Mouse (Mus musculus): ENCODE data around the gene Rnls. TPM values are rescaled to one million over a fixed set of nuclear protein-coding genes. Genes with fewer than 3 reads are reported as not detected.
A peak's percentile ranks its signal among the peaks of the same experiment; 100 is the strongest.

The Rnls gene
- polyA plus RNA-seq, 1 experiment from 2014 or later: 8.3 TPM

DNA sequence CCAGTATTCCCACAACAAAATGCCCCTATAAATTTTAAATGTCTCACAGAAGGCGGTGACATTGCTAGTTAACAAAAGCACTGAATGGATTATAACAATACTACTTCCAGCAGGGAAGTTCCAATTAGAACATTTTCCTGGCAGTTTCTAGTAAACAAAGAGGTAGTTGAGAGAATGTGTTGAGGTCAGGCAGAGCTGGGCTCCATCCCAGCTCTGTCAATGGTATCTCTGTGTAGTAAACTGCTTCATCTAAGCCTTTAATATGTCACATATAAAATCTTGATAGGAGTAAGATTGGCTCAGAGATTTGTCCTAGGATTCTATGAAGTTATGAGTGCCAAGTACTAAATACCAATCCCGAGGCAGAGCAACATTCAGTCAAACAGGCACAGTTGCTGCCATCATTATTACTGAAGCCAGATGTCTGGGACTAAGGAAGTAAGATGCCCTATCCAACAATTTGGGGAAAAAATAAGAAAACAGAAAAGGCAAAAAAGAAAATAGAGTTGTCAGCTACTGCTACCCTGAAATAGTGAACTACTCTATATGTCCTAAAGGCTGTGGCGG lies 92.3 kb downstream of the Rnls start:
- Histone ChIP-seq H3K4me2 (replicated peaks; ENCODE audit: low read depth) (no peak overlapping the region), H3K36me3 (ENCODE audit: control insufficient read depth, insufficient read depth) (no peaks in the 10 kb centered on the region), H3K27ac (ENCODE audit: low read depth, low read length) (no peak overlapping the region), H3K4me1 (replicated peaks; ENCODE audit: control insufficient read depth, insufficient read depth, low read length) (no peaks in the 10 kb centered on the region), H3K4me3 (ENCODE audit: low read depth, low read length) (no peak overlapping the region), H3K9ac (ENCODE audit: low read depth, low read length) (no peak overlapping the region), H3K9me3 (ENCODE audit: control insufficient read depth) (no peaks in the 10 kb centered on the region), H3K27me3 (replicated peaks; ENCODE audit: control insufficient read depth, insufficient read depth, low read length) (no peaks in the 10 kb centered on the region)
- WGBS: 66% methylated on average over 3 of the region's 3 CpGs
- no peak for ATAC-seq
- TF ChIP-seq CTCF (IDR thresholded peaks at IDR 0.05; ENCODE audit: low read depth): no peak

GRCm38 (mm10) chr19:33296338-33296737 lies 95.8 kb downstream of the Rnls start:
- 53% methylated on average over 2 of the region's 2 CpGs for WGBS
- H3K4me3 ChIP-seq (ENCODE audit: low read depth, low read length): no peak overlapping the region
- no peak overlapping the region for H3K9ac ChIP-seq (ENCODE audit: low read depth, low read length)
- TF ChIP-seq CTCF (IDR thresholded peaks at IDR 0.05; ENCODE audit: low read depth): peak; percentile 20
- ATAC-seq: no peak
- no peaks in the 10 kb centered on the region for H3K4me1 ChIP-seq (replicated peaks; ENCODE audit: control insufficient read depth, insufficient read depth, low read length)
- no peaks in the 10 kb centered on the region for H3K27me3 ChIP-seq (replicated peaks; ENCODE audit: control insufficient read depth, insufficient read depth, low read length)
- no peaks in the 10 kb centered on the region for H3K9me3 ChIP-seq (ENCODE audit: control insufficient read depth)
- no peak overlapping the region for H3K4me2 ChIP-seq (replicated peaks; ENCODE audit: low read depth)
- no peak overlapping the region for H3K27ac ChIP-seq (ENCODE audit: low read depth, low read length)
- H3K36me3 ChIP-seq (ENCODE audit: control insufficient read depth, insufficient read depth): no peaks in the 10 kb centered on the region

- no peaks in the 10 kb centered on the region for H3K27me3 ChIP-seq (replicated peaks; ENCODE audit: control insufficient read depth, insufficient read depth, low read length)
- H3K9me3 ChIP-seq (ENCODE audit: control insufficient read depth): no peaks in the 10 kb centered on the region
- H3K4me1 ChIP-seq (replicated peaks; ENCODE audit: control insufficient read depth, insufficient read depth, low read length): no peaks in the 10 kb centered on the region
- no peak overlapping the region for H3K9ac ChIP-seq (ENCODE audit: low read depth, low read length)
- no peak overlapping the region for H3K4me3 ChIP-seq (ENCODE audit: low read depth, low read length)
- H3K27ac ChIP-seq (ENCODE audit: low read depth, low read length): no peak overlapping the region
- no peaks in the 10 kb centered on the region for H3K36me3 ChIP-seq (ENCODE audit: control insufficient read depth, insufficient read depth)
- ATAC-seq: no peak
- WGBS: 59% methylated on average over 3 of the region's 3 CpGs
- no peak overlapping the region for H3K4me2 ChIP-seq (replicated peaks; ENCODE audit: low read depth)
- TF ChIP-seq CTCF (IDR thresholded peaks at IDR 0.05; ENCODE audit: low read depth): peak; percentile 46
Observed at GRCm38 (mm10) chr19:33282985-33283384, 109.1 kb downstream of the Rnls start.

GRCm38 (mm10) chr19:33276421-33276820 lies 115.7 kb downstream of the Rnls start:
- Histone ChIP-seq H3K27ac (ENCODE audit: low read depth, low read length) (no peak overlapping the region), H3K9ac (ENCODE audit: low read depth, low read length) (no peak overlapping the region), H3K36me3 (ENCODE audit: control insufficient read depth, insufficient read depth) (no peaks in the 10 kb centered on the region), H3K4me2 (replicated peaks; ENCODE audit: low read depth) (no peak overlapping the region), H3K9me3 (ENCODE audit: control insufficient read depth) (no peaks in the 10 kb centered on the region), H3K27me3 (replicated peaks; ENCODE audit: control insufficient read depth, insufficient read depth, low read length) (no peaks in the 10 kb centered on the region), H3K4me1 (replicated peaks; ENCODE audit: control insufficient read depth, insufficient read depth, low read length) (no peaks in the 10 kb centered on the region), H3K4me3 (ENCODE audit: low read depth, low read length) (no peak overlapping the region)
- TF ChIP-seq CTCF (IDR thresholded peaks at IDR 0.05; ENCODE audit: low read depth): no peak
- WGBS: 98% methylated on average over 1 of the region's 1 CpGs
- ATAC-seq: no peak

DNA sequence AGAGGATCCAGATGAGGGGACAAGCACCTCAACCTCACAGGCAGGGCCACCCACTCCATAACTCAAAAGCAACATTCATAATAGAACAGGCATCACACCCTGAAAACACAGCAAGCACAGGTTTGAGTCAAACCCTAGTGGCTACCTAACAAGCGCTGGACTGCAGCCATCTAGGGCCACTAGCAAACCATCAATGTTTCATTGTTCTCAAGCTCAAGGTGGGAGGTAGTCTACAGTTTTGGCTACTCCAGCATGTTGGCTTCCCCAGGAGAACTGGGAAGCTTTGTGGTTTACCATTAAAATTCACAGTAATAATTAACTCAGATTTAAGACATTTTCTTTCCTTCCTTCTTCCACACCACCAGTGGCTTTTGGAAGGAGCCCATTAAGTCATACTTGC lies 118.4 kb downstream of the Rnls start:
- Histone ChIP-seq H3K27ac (ENCODE audit: low read depth, low read length) (no peak overlapping the region), H3K27me3 (replicated peaks; ENCODE audit: control insufficient read depth, insufficient read depth, low read length) (no peaks in the 10 kb centered on the region)
- no peak for ATAC-seq

DNA sequence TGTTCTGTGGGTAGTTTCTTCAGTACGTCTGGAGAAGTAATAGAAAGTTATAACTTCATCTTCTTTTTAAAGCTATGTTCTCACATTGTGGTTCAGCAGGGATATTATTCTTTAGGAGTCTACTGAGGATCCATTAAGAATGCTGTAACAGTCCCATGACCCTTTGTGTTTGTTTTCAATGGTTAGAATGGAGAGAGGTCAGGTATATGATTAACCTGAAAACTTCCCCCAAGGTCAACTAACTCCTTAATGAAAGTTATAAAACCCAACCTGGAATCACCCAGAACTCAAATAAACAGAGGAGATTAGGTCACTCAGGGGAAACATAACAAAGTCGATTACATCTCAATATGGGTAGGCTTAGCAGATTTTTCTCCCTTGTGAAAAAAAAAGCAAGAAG lies 120.5 kb downstream of the Rnls start:
- no peak for TF ChIP-seq CTCF (IDR thresholded peaks at IDR 0.05; ENCODE audit: low read depth)
- Histone ChIP-seq H3K4me2 (replicated peaks; ENCODE audit: low read depth) (no peak overlapping the region), H3K9me3 (ENCODE audit: control insufficient read depth) (no peaks in the 10 kb centered on the region), H3K4me1 (replicated peaks; ENCODE audit: control insufficient read depth, insufficient read depth, low read length) (no peaks in the 10 kb centered on the region), H3K27ac (ENCODE audit: low read depth, low read length) (no peak overlapping the region), H3K36me3 (ENCODE audit: control insufficient read depth, insufficient read depth) (no peaks in the 10 kb centered on the region), H3K27me3 (replicated peaks; ENCODE audit: control insufficient read depth, insufficient read depth, low read length) (no peaks in the 10 kb centered on the region), H3K9ac (ENCODE audit: low read depth, low read length) (no peak overlapping the region), H3K4me3 (ENCODE audit: low read depth, low read length) (no peak overlapping the region)
- ATAC-seq: no peak
- WGBS: 26% methylated on average over 2 of the region's 2 CpGs

More for the DNA sequence above, 118.4 kb downstream of the Rnls start:
- no peaks in the 10 kb centered on the region for H3K36me3 ChIP-seq (ENCODE audit: control insufficient read depth, insufficient read depth)
- no peaks in the 10 kb centered on the region for H3K9me3 ChIP-seq (ENCODE audit: control insufficient read depth)
- H3K4me2 ChIP-seq (replicated peaks; ENCODE audit: low read depth): no peak overlapping the region
- H3K9ac ChIP-seq (ENCODE audit: low read depth, low read length): no peak overlapping the region
- TF ChIP-seq CTCF (IDR thresholded peaks at IDR 0.05; ENCODE audit: low read depth): no peak
- H3K4me3 ChIP-seq (ENCODE audit: low read depth, low read length): no peak overlapping the region
- WGBS: 84% methylated on average over 1 of the region's 1 CpGs
- H3K4me1 ChIP-seq (replicated peaks; ENCODE audit: control insufficient read depth, insufficient read depth, low read length): no peaks in the 10 kb centered on the region

DNA sequence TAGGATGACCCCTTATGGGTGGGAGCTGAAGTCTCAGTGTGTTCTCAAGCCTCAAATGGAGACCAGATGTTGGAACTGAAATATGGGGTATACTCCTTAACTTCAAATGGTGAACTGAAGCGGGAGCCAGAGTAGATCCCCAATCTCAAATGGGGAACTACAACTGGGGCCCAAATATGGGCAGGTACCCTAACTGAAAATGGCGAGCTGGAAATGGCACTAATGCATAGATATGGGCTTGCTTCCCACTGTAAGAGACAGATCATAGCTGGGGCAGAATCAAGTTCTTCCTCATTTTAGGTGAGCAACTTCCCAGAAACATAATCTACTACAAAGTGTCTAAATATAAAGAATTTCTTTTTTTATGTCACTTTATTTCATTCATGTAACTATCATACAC lies 121.9 kb downstream of the Rnls start:
- H3K27me3 ChIP-seq (replicated peaks; ENCODE audit: control insufficient read depth, insufficient read depth, low read length): no peaks in the 10 kb centered on the region
- no peak overlapping the region for H3K27ac ChIP-seq (ENCODE audit: low read depth, low read length)
- no peaks in the 10 kb centered on the region for H3K9me3 ChIP-seq (ENCODE audit: control insufficient read depth)
- H3K36me3 ChIP-seq (ENCODE audit: control insufficient read depth, insufficient read depth): no peaks in the 10 kb centered on the region
- no peaks in the 10 kb centered on the region for H3K4me1 ChIP-seq (replicated peaks; ENCODE audit: control insufficient read depth, insufficient read depth, low read length)
- no peak overlapping the region for H3K4me3 ChIP-seq (ENCODE audit: low read depth, low read length)
- TF ChIP-seq CTCF (IDR thresholded peaks at IDR 0.05; ENCODE audit: low read depth): no peak
- no peak for ATAC-seq
- no peak overlapping the region for H3K9ac ChIP-seq (ENCODE audit: low read depth, low read length)
- H3K4me2 ChIP-seq (replicated peaks; ENCODE audit: low read depth): no peak overlapping the region
- WGBS: 88% methylated on average over 2 of the region's 2 CpGs
